In genomic region chr1:154450799-154451198, GRCm38 (mm10) we compare ENCODE assay signal across 26 mouse cellular contexts.
"Had no signal": no experiment of that assay in that cellular context is flagged by ENCODE, and none has a peak within 500 bp of the region (broad histone marks: within the 10 kb centered on the region; RNA-seq: fewer than 3 reads in every experiment).

No protein-coding gene starts in this region.

- H3K27me3 ChIP-seq: heart, embryonic 12.5 days; hindbrain, embryonic 12.5 days; intestine, embryonic 15.5 days; kidney, embryonic 15.5 days; limb, embryonic 13.5 days; limb, embryonic 15.5 days; liver, embryonic 12.5 days had no signal

- H3K27ac ChIP-seq: heart, adult 2 months; hindbrain, embryonic 10.5 days; hindbrain, embryonic 12.5 days; hindbrain, embryonic 14.5 days; intestine, embryonic 15.5 days; kidney, embryonic 15.5 days; kidney, postnatal 0 days; limb, embryonic 13.5 days; limb, embryonic 15.5 days; liver, embryonic 12.5 days; liver, embryonic 14.5 days had no signal

- H3K4me2 ChIP-seq: heart, embryonic 12.5 days; hindbrain, embryonic 12.5 days; hindbrain, embryonic 14.5 days; intestine, embryonic 15.5 days; kidney, embryonic 15.5 days; limb, embryonic 13.5 days; limb, embryonic 15.5 days; liver, embryonic 12.5 days had no signal

- H3K9ac ChIP-seq: forebrain, postnatal 0 days; heart, embryonic 12.5 days; hindbrain, embryonic 12.5 days; hindbrain, embryonic 14.5 days; intestine, embryonic 15.5 days; kidney, embryonic 15.5 days; limb, embryonic 13.5 days; limb, embryonic 15.5 days; liver, embryonic 12.5 days; liver, embryonic 14.5 days had no signal

- H3K36me3 ChIP-seq: heart, embryonic 12.5 days; hindbrain, embryonic 10.5 days; hindbrain, embryonic 12.5 days; intestine, embryonic 15.5 days; kidney, embryonic 15.5 days; limb, embryonic 13.5 days; limb, embryonic 15.5 days; liver, embryonic 12.5 days had no signal

- DNase-seq: forebrain, postnatal 0 days; gastrocnemius, postnatal 25 days; heart, adult 2 months; heart, postnatal 10 days; heart, postnatal 4 days; kidney, adult 11 months; kidney, adult 2 months; kidney, adult 9 months; kidney, postnatal 14 days; kidney, postnatal 36 days; layer of hippocampus, adult 9-11 months; layer of hippocampus, postnatal 36 days; left cerebral cortex, postnatal 4 days had no signal

- ATAC-seq: forebrain, postnatal 0 days; hindbrain, embryonic 16.5 days; inflammation-experienced regulatory T-cells, adult 6 months; intestine, embryonic 15.5 days; liver, embryonic 12.5 days had no signal

- H3K4me3 ChIP-seq: heart, adult 2 months; heart, embryonic 12.5 days; hindbrain, embryonic 10.5 days; hindbrain, embryonic 12.5 days; intestine, embryonic 15.5 days; kidney, embryonic 15.5 days; limb, embryonic 13.5 days; limb, embryonic 15.5 days; liver, embryonic 12.5 days had no signal

- H3K4me1 ChIP-seq: heart, embryonic 12.5 days; hindbrain, embryonic 12.5 days; intestine, embryonic 15.5 days; kidney, embryonic 15.5 days; limb, embryonic 13.5 days; limb, embryonic 15.5 days; liver, embryonic 12.5 days had no signal

- H3K9me3 ChIP-seq: heart, embryonic 12.5 days; hindbrain, embryonic 10.5 days; hindbrain, embryonic 12.5 days; intestine, embryonic 15.5 days; kidney, embryonic 15.5 days; limb, embryonic 13.5 days; limb, embryonic 15.5 days; liver, embryonic 12.5 days had no signal
